Mouse (Mus musculus) midbrain, embryonic 11.5 days (tissue): ENCODE data around the gene Brap. TPM values are rescaled to one million over a fixed set of nuclear protein-coding genes. Genes with fewer than 3 reads are reported as not detected.
A peak's percentile ranks its signal among the peaks of the same experiment; 100 is the strongest.
"Not testable (repeated sequence)": the region's sequence is repeated elsewhere in the genome, so short reads cannot be mapped to it uniquely, and the experiment has no call there.

ENCODE experiments used
- ATAC-seq: fragments of 200-750 bp; cut with Nextera tagmentation; 2 replicates; pipeline ENCODE4 v1.8.0; 2017; ENCODE audit warnings: moderate TSS enrichment, moderate library complexity; ENCODE audit not compliant: low FRiP score
- DNase-seq: peaks from one replicate; pipeline ENCODE4 v3.0.0; 2015; ENCODE audit warnings: low spot score; ENCODE audit errors: missing footprints
- H3K27ac ChIP-seq: fragments of 300-500 bp; sonication (generic); 2 replicates; pipeline ENCODE4 v1.5.1; 2014; ENCODE audit warnings: low read depth, low read length
- H3K27me3 ChIP-seq: fragments of 300-500 bp; sonication (generic); 2 replicates; pipeline ENCODE4 v1.6.1; 2014; ENCODE audit warnings: mild to moderate bottlenecking, low read length, moderate library complexity, mixed read lengths; ENCODE audit not compliant: control insufficient read depth, insufficient read depth
- H3K36me3 ChIP-seq: fragments of 300-500 bp; sonication (generic); 2 replicates; pipeline ENCODE4 v1.6.1; 2014; ENCODE audit warnings: mild to moderate bottlenecking, low read length, moderate library complexity, mixed read lengths; ENCODE audit not compliant: control insufficient read depth, insufficient read depth
- H3K4me1 ChIP-seq: fragments of 300-500 bp; sonication (generic); 2 replicates; pipeline ENCODE4 v1.6.1; 2014; ENCODE audit warnings: low read length; ENCODE audit not compliant: control insufficient read depth, insufficient read depth
- H3K4me2 ChIP-seq: fragments of 300-500 bp; sonication (generic); 2 replicates; pipeline ENCODE4 v1.6.1; 2014; ENCODE audit warnings: mild to moderate bottlenecking, moderate library complexity
- H3K4me3 ChIP-seq: fragments of 300-500 bp; sonication (generic); 2 replicates; pipeline ENCODE4 v1.5.1; 2014; ENCODE audit warnings: low read depth, low read length
- H3K9ac ChIP-seq: fragments of 300-500 bp; sonication (generic); 2 replicates; pipeline ENCODE4 v1.6.1; 2014; ENCODE audit warnings: low read length
- H3K9me3 ChIP-seq: fragments of 300-500 bp; sonication (generic); 2 replicates; pipeline ENCODE4 v1.6.1; 2016; ENCODE audit warnings: low read length; ENCODE audit not compliant: control insufficient read depth
- WGBS: fragments of 180-500 bp; shearing (Covaris S2); extraction: QIAGEN DNeasy Blood & Tissue Kit; methylation state at CpG from one replicate; pipeline ENCODE4 v1.1.7; 2014; 5-methylcytosine and 5-hydroxymethylcytosine counted together
- polyA plus RNA-seq: library from polyadenylated mRNA; unstranded; fragments of >200 nt; fragmentation: Nextera tagmentation; extraction: Ambion mirVana; gene quantifications from 2 replicates; pipeline ENCODE4 v1.2.1, GENCODE M21; 2014

The Brap gene
- 37.7 and 43.0 TPM in 2 replicates for polyA plus RNA-seq

DNA sequence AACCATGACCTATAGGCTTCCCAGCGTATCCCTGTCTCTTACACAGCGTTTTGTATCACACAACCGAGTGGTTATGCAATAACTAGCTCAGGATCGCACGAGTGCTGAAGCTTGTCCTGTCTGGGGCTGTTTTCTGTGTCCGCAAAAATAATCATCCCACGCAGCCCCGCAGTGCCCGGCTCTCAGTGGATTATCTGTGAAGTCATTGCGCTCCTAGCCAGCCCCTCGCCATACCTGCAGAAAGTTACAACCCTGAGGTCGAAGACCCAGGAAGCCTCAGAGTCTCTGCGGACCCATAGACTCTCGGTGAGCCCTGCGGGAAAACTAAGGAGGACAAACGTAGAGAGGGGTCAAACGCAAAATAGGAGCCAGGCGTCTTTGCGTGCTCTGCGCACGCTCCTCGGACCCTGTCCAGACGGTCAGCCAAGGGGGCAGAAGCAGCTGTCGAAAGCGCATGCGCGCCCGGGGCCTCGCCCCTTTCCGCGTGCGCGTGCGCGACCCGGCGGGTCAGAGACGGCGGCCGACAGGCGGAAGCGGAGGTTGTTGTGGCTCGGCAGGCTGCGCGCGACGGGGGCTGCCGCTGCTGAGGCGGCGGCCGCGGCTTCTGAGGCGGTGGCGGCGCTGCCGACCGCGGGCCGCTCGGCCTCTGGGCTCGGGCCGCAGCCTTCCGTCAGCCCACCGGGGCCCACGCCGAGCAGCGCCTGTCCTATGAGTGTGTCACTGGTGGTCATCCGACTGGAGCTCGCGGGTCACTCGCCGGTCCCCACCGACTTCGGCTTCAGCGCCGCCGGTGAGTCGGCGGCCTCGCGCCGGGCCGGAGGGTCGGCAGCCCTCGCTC lies at the start of gene Brap, which contains the start of gene Acad10:
Brap (plus strand) TSS at position 505 of the 838 bp plus-strand sequence.
Acad10 (minus strand) TSS at position 456 of the 838 bp plus-strand sequence.
- Histone ChIP-seq H3K4me1 (peaks cover 7% of the 10 kb centered on the region), H3K27ac (peak within 1 kb of the TSS; percentile 28), H3K9me3 (no peaks in the 10 kb centered on the region), H3K9ac (peak within 1 kb of the TSS; percentile 91), H3K36me3 (peaks cover 6% of the 10 kb centered on the region; the same call in 1 of the 2 replicates), H3K27me3 (no peaks in the 10 kb centered on the region), H3K4me2 (peak within 1 kb of the TSS; percentile 91), H3K4me3 (peak within 1 kb of the TSS; percentile 94)
- WGBS, result 2% methylated on average over 85 of the region's 85 CpGs
- ATAC-seq (peak; percentile 90), DNase-seq (peak; percentile 100)

DNA sequence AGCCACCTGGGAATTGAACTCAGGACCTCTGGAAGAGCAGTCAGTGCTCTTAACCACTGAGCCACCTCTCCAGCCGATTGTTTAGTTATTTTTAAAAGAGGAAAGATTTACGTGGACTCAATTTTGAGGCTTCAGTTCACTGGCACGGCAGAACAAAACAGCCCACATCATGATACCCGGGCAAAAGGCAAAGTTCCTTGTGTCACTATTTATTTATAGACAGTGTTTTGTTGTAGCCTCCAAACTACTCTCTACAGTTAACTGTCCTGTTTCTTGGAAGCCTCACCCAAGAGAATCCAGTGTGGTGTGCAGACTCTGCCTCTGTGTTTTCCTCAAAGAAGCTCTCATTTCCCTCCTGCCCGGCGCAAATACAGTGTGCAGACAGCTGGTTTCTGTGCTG lies 48.3 kb upstream of the Brap start:
- Histone ChIP-seq H3K36me3 (no peaks in the 10 kb centered on the region), H3K9me3 (no peaks in the 10 kb centered on the region), H3K4me1 (no peaks in the 10 kb centered on the region), H3K27me3 (no peaks in the 10 kb centered on the region), H3K4me3 (no peak overlapping the region), H3K9ac (no peak overlapping the region), H3K27ac (no peak overlapping the region), H3K4me2 (no peak overlapping the region)
- WGBS, result 87% methylated on average over 6 of the region's 6 CpGs
- ATAC-seq (no peak), DNase-seq (no peak)

DNA sequence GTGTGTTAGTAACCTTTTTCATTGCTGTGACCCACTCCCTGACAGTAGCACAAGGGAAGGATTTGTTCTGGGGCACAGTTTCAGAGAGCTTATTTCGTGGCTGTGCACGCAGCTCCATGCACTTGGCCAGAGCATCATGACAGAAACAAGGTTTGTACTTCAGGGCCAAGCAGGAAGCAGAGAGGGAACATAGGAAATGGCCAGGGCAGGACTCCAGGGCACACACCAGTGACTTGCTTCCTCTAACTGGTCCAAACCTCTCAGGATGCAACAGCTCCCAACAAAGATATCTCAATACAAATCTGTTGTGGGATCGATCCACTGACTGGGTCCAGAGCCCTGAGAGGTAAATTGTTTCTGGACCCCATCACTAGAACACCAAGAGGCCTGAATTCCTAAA lies 45.4 kb upstream of the Brap start:
- not testable (repeated sequence) for ATAC-seq, DNase-seq, H3K27ac ChIP-seq, H3K9me3 ChIP-seq, H3K9ac ChIP-seq, H3K4me2 ChIP-seq, H3K4me3 ChIP-seq, H3K27me3 ChIP-seq, H3K36me3 ChIP-seq, H3K4me1 ChIP-seq
- WGBS, result 83% methylated on average over 3 of the region's 3 CpGs

DNA sequence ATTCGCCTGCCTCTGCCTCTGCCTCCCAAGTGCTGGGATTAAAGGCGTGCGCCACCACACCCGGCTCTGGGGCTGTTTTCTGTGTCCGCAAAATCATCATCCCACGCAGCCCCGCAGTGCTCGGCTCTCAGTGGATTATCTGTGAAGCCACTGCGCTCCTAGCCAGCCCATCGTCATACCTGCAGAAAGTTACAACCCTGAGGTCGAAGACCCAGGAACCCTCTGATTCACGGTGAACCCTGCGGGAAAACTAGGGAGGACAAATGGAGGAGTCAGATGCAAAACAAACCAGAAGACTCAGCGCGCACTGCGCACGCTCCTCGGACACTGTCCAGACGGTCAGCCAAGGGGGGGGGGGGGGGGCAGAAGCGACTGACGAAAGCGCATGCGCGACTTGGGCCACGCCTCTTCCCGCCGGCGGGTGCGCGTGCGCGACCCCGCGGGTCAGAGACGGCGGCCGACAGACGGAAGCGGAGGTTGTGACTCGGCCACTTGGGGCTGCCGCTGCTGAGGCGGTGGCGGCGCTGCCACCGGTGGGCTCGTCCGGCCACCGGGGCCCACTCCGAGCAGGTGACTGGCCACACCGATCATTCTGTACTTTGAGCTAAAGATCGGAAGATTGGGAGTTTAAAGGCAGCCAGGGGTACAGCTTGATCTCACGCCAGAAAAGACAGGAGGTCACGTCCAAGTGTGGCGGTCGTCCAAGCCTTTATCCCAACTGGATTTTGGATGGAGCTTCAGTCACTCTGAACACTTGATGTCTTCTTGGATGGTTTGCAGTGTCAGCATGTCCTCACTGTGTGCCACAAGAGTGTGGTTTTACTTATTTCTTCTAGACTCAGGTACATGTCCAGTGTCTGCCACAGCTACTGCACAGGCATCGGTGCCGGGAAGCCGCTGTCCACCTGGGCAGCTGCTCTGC lies 41.5 kb upstream of the Brap start, which contains the start of gene Acad12:
Acad12 (minus strand) TSS at position 347 of the 922 bp plus-strand sequence.
- DNase-seq (peak; percentile 100), ATAC-seq (peak; percentile 89)
- peaks cover 9% of the 10 kb centered on the region for H3K4me1 ChIP-seq
- H3K4me3 ChIP-seq, result peak within 1 kb of the TSS; percentile 64
- no peaks in the 10 kb centered on the region for H3K9me3 ChIP-seq
- peak within 1 kb of the TSS; percentile 87 for H3K9ac ChIP-seq
- peak within 1 kb of the TSS; percentile 15; the same call in 1 of the 2 replicates for H3K27ac ChIP-seq
- peak within 1 kb of the TSS; percentile 77 for H3K4me2 ChIP-seq
- H3K36me3 ChIP-seq, result no peaks in the 10 kb centered on the region
- no peaks in the 10 kb centered on the region for H3K27me3 ChIP-seq
- WGBS, result 1% methylated on average over 54 of the region's 58 CpGs

DNA sequence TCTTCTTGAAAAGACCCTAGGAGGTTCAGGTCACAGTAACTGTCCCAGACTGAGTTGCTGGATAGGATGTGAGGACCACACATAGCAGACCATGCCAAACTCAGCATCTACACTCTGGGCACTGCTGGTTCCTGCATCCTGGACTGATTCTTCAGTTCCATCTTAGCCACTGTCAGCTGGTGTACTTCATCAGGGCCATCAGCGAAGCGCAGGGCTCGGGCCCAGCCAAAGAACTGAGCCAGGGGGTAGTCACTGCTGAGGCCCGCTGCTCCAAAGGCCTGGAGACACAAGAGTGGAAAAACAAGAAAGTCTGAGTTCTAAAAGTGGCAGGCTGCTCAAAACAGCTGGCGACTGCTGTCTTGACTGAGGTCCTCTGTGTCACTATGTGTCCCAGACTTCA lies 39.3 kb upstream of the Brap start:
- H3K9ac ChIP-seq, result no peak overlapping the region
- ATAC-seq (no peak), DNase-seq (no peak)
- no peaks in the 10 kb centered on the region for H3K9me3 ChIP-seq
- H3K36me3 ChIP-seq, result no peaks in the 10 kb centered on the region
- H3K27me3 ChIP-seq, result no peaks in the 10 kb centered on the region
- no peak overlapping the region for H3K4me2 ChIP-seq
- peaks cover 9% of the 10 kb centered on the region for H3K4me1 ChIP-seq
- H3K4me3 ChIP-seq, result no peak overlapping the region
- WGBS, result 94% methylated on average over 5 of the region's 5 CpGs
- no peak overlapping the region for H3K27ac ChIP-seq

DNA sequence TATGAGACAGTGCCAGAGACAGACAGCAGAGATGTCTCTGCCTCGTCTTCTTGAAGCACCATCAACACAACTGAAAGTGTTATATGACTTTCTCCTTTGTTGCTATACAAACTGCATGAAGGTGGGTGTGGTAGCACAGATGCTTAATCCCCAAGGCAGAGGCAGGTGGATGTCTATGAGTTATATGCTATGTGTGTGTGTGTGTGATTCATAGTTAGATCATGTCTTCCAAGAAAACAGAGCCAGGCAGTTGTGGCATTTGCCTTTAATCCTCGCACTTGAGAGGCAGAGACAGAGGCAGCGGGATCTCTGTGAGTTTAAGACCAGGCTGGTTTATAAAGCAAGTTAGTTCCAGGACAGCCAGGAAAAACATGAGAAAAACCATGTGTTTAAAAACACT lies 37.1 kb upstream of the Brap start:
- no peak for ATAC-seq
- WGBS, result 83% methylated on average over 3 of the region's 3 CpGs
- H3K4me1 ChIP-seq, result peaks cover 6% of the 10 kb centered on the region; the same call in 1 of the 2 replicates
- H3K27ac ChIP-seq, result no peak overlapping the region
- no peak overlapping the region for H3K9ac ChIP-seq
- H3K36me3 ChIP-seq, result no peaks in the 10 kb centered on the region
- H3K27me3 ChIP-seq, result no peaks in the 10 kb centered on the region
- no peak overlapping the region for H3K4me3 ChIP-seq
- no peak overlapping the region for H3K4me2 ChIP-seq
- H3K9me3 ChIP-seq, result no peaks in the 10 kb centered on the region
- DNase-seq, result no peak

DNA sequence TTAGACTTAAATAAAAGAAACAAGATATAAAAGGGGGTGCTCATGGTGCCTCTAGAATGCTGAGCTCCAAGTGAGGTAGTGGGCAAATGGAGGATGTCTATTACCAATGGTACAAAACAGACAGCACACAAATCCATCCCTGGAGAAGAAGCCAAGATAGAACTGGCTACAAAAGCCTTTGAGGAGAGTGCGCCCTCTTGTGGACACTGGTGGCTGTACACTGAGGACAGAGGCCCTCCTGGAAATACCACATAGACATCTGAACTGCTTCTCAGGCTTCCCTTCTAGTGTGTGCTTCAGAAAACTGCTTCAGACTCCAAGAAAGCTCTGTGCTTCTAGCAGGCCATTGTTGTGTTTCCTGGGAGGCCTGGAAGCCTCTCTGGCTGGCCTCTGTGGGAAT lies 32.5 kb upstream of the Brap start:
- peak; percentile 96 for DNase-seq
- Histone ChIP-seq H3K9me3 (no peaks in the 10 kb centered on the region), H3K4me1 (no peaks in the 10 kb centered on the region), H3K36me3 (no peaks in the 10 kb centered on the region), H3K27ac (no peak overlapping the region), H3K27me3 (no peaks in the 10 kb centered on the region), H3K4me3 (no peak overlapping the region), H3K9ac (no peak overlapping the region), H3K4me2 (no peak overlapping the region)
- ATAC-seq, result no peak
- 0% methylated on average over 1 of the region's 1 CpGs for WGBS

DNA sequence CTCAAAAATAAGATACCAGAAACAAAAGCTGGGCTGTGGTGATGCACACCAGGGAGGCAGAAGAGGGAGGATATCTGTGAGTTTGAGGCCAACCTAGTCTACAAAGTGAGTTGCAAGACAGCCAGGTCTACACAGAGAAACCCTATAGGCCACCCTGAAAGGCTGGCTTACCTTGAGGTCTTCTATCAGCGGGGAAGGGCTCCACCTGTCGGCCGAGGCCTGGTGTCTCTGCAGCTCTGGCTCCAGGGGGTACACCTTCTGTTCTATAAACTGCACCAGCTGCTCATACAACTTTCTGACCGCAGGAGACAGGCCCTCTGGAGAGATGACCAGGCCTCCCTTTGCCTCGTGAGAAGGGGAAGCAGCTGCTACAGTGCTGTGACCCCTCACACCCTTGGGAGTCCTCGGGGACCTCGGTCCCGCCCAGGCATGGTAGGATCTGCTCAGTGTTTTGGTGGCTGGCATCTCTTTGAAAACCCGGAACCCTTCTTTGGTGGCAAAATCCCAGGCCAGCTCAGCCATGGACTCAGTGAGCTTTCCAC lies 29.2 kb upstream of the Brap start:
- not testable (repeated sequence) for H3K4me2 ChIP-seq, H3K36me3 ChIP-seq, H3K9me3 ChIP-seq, H3K4me3 ChIP-seq, H3K27me3 ChIP-seq, H3K9ac ChIP-seq, DNase-seq, H3K27ac ChIP-seq, ATAC-seq, H3K4me1 ChIP-seq
- WGBS, result 66% methylated on average over 7 of the region's 9 CpGs
